Comparison of ENCODE assay signal across 8 mouse cellular contexts in the genomic region with DNA sequence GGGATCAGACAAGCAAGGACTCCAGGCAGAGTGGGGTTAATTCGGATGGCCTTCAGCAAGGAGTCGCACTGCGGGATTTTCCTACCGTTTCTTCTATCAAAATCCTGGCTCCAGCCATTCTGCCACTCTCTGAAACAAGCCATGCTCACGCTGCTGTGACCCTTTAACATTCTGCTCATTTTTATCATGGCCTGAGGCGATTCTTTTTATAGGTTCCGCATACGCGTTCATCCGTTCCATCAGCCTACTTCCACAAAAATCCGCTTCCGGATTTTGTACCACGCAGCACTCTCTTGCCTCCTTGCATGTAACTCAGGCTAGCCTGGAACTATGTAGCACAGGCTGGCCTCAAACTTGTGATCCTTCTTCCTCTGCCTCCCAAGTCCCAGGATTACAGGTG. TPM values are rescaled to one million over a fixed set of nuclear protein-coding genes. Genes with fewer than 3 reads are reported as not detected.
DNase-seq lines count a peak whose midpoint lies in the region; ATAC-seq and TF ChIP-seq lines count a peak whose summit lies in the region.

No protein-coding gene starts in this region.

- H3ac ChIP-seq in myocyte (ENCODE audit: control insufficient read depth, insufficient read length): no peak overlapping the region

- DNase-seq in kidney, postnatal 4 days: no peak
- peak; percentile 75 for DNase-seq in MEL-GATA-1-ER (ENCODE audit: extremely low read depth, low read depth)
- DNase-seq in forebrain, embryonic 11.5 days (ENCODE audit: low spot score): no peak
- peak; percentile 47 for DNase-seq in liver, embryonic 11.5 days (ENCODE audit: low spot score)
- DNase-seq in yolk sac, embryonic 10.5 days (ENCODE audit: low spot score): no peak
- DNase-seq in adrenal gland, adult 18-20 months (ENCODE audit: low spot score in 2 of 2): no peak

- peak overlapping the region; percentile 97 for H3K4me2 ChIP-seq in kidney, embryonic 15.5 days
- H3K4me2 ChIP-seq in forebrain, embryonic 11.5 days (ENCODE audit: low read depth, low read length, severe bottlenecking): peak overlapping the region; percentile 78
- peak overlapping the region; percentile 80 for H3K4me2 ChIP-seq in liver, embryonic 11.5 days
- peak overlapping the region; percentile 95 for H3K4me2 ChIP-seq in myocyte (ENCODE audit: low read depth)

- TF ChIP-seq POLR2A in myocyte (IDR thresholded peaks at IDR 0.05; ENCODE audit: insufficient read length, low read depth): no peak

- peaks cover 13% of the 10 kb centered on the region; the same call in 1 of the 2 replicates for H3K27me3 ChIP-seq in kidney, embryonic 15.5 days
- H3K27me3 ChIP-seq in forebrain, embryonic 11.5 days (ENCODE audit: control insufficient read depth, insufficient read depth, low read length): no peaks in the 10 kb centered on the region
- no peaks in the 10 kb centered on the region; the same call in 1 of the 2 replicates for H3K27me3 ChIP-seq in liver, embryonic 11.5 days (replicated peaks; ENCODE audit: control insufficient read depth, insufficient read depth, low read length)
- H3K27me3 ChIP-seq in myocyte (ENCODE audit: control insufficient read depth, insufficient read depth, insufficient read length): no peaks in the 10 kb centered on the region

- 2% methylated on average over 13 of the region's 13 CpGs for WGBS in kidney, embryonic 15.5 days
- WGBS in forebrain, embryonic 11.5 days: 5% methylated on average over 13 of the region's 13 CpGs
- WGBS in liver, embryonic 11.5 days: 3% methylated on average over 13 of the region's 13 CpGs

- no peaks in the 10 kb centered on the region for H3K9me3 ChIP-seq in kidney, embryonic 15.5 days (replicated peaks)
- no peaks in the 10 kb centered on the region for H3K9me3 ChIP-seq in forebrain, embryonic 11.5 days (ENCODE audit: control insufficient read depth, low read length)
- H3K9me3 ChIP-seq in liver, embryonic 11.5 days (ENCODE audit: control insufficient read depth, low read length): no peaks in the 10 kb centered on the region

- peak overlapping the region; percentile 67 for H3K9ac ChIP-seq in kidney, embryonic 15.5 days
- H3K9ac ChIP-seq in forebrain, embryonic 11.5 days (ENCODE audit: low read length): peak overlapping the region; percentile 79
- peak overlapping the region; percentile 83 for H3K9ac ChIP-seq in liver, embryonic 11.5 days (ENCODE audit: low read depth, low read length)

- H3K4me3 ChIP-seq in kidney, embryonic 15.5 days (replicated peaks): peak overlapping the region; percentile 85
- H3K4me3 ChIP-seq in forebrain, embryonic 11.5 days (ENCODE audit: low read depth, low read length): peak overlapping the region; percentile 58
- peak overlapping the region; percentile 56 for H3K4me3 ChIP-seq in liver, embryonic 11.5 days (ENCODE audit: low read depth, low read length)
- peak overlapping the region; percentile 80 for H3K4me3 ChIP-seq in myocyte

- no peak; the same call in 1 of the 2 replicates for ATAC-seq in kidney, embryonic 15.5 days (replicated peaks; ENCODE audit: low FRiP score)
- ATAC-seq in forebrain, embryonic 11.5 days (replicated peaks; ENCODE audit: low FRiP score): no peak
- no peak for ATAC-seq in liver, embryonic 11.5 days (replicated peaks; ENCODE audit: low FRiP score)

- no peaks in the 10 kb centered on the region for H3K79me2 ChIP-seq in myocyte (ENCODE audit: control insufficient read depth, insufficient read depth)

- H3K27ac ChIP-seq in kidney, embryonic 15.5 days: peak overlapping the region; percentile 98
- no peak overlapping the region for H3K27ac ChIP-seq in forebrain, embryonic 11.5 days (ENCODE audit: low read depth, low read length)
- H3K27ac ChIP-seq in liver, embryonic 11.5 days (ENCODE audit: low read depth, low read length): no peak overlapping the region

- peaks cover 22% of the 10 kb centered on the region for H3K4me1 ChIP-seq in kidney, embryonic 15.5 days
- H3K4me1 ChIP-seq in forebrain, embryonic 11.5 days (replicated peaks; ENCODE audit: control insufficient read depth, insufficient read depth, low read length): 0 out of 2 replicates have a peak, but pooled peaks cover 3% of the 10 kb centered on the region
- peaks cover 7% of the 10 kb centered on the region; the same call in 1 of the 2 replicates for H3K4me1 ChIP-seq in liver, embryonic 11.5 days (replicated peaks; ENCODE audit: control insufficient read depth, insufficient read depth, low read length)

- 0 out of 2 replicates have a peak, but pooled peaks cover 11% of the 10 kb centered on the region for H3K36me3 ChIP-seq in kidney, embryonic 15.5 days
- no peaks in the 10 kb centered on the region for H3K36me3 ChIP-seq in forebrain, embryonic 11.5 days (ENCODE audit: control insufficient read depth, insufficient read depth, low read length)
- no peaks in the 10 kb centered on the region for H3K36me3 ChIP-seq in liver, embryonic 11.5 days (ENCODE audit: control insufficient read depth, insufficient read depth, low read length)
- no peaks in the 10 kb centered on the region for H3K36me3 ChIP-seq in myocyte (ENCODE audit: control insufficient read depth, insufficient read depth)

TF ChIP-seq in myocyte, 11 proteins besides CTCF, POLR2A, EP300 and RAD21:
- no peak for TF ChIP-seq MYOD1 (IDR thresholded peaks at IDR 0.05; ENCODE audit: control insufficient read depth in 1 of 3, insufficient read length in 2 of 3, low read depth in 2 of 3)
- TF ChIP-seq MAX (IDR thresholded peaks at IDR 0.05; ENCODE audit: low read depth): no peak
- TF ChIP-seq CEBPB (IDR thresholded peaks at IDR 0.05; ENCODE audit: insufficient read depth, poor library complexity, severe bottlenecking): no peak
- no peak for TF ChIP-seq REST (IDR thresholded peaks at IDR 0.05; ENCODE audit: insufficient read depth, insufficient read length)
- no peak for TF ChIP-seq POLR2AphosphoS2 (IDR thresholded peaks at IDR 0.05; ENCODE audit: insufficient read length, low read depth)
- TF ChIP-seq USF1 (IDR thresholded peaks at IDR 0.05; ENCODE audit: low read depth): no peak
- no peak for TF ChIP-seq SRF (IDR thresholded peaks at IDR 0.05; ENCODE audit: control insufficient read depth, insufficient read length, low read depth)
- no peak for TF ChIP-seq TCF12 (IDR thresholded peaks at IDR 0.05; ENCODE audit: insufficient read depth, poor library complexity, severe bottlenecking)
- TF ChIP-seq E2F4 (IDR thresholded peaks at IDR 0.05; ENCODE audit: insufficient read depth): no peak
- TF ChIP-seq TCF3 (IDR thresholded peaks at IDR 0.05; ENCODE audit: insufficient read length, low read depth): no peak
- no peak for TF ChIP-seq MYOG (IDR thresholded peaks at IDR 0.05; ENCODE audit: control insufficient read depth in 1 of 3, insufficient read depth in 1 of 3, insufficient read length in 2 of 3, low read depth in 2 of 3)

RNA-seq across cellular contexts. Expression of a gene that starts 0.5 kb away (rescaled TPM):
- polyA plus RNA-seq in kidney, embryonic 15.5 days (2015; fragmentation: Nextera tagmentation; extraction: Ambion mirVana): 12.4 and 12.9 TPM in 2 replicates
- polyA plus RNA-seq in forebrain, embryonic 11.5 days (2014; fragmentation: Nextera tagmentation; extraction: Ambion mirVana): 12.5 and 13.8 TPM in 2 replicates
- polyA plus RNA-seq in liver, embryonic 11.5 days (2014; fragmentation: Nextera tagmentation; extraction: Ambion mirVana): 3.8 and 4.0 TPM in 2 replicates
- polyA plus RNA-seq in myocyte (2012; fragmentation: generic; extraction: Trizol): 2.0 TPM
- total RNA-seq in adrenal gland, adult 18-20 months (2021): 10 to 100 TPM; 20.0 to 35.9 TPM

RNA-seq across cellular contexts. Expression of a gene that starts 40.7 kb away (rescaled TPM):
- 12.1 and 13.8 TPM in 2 replicates for polyA plus RNA-seq in kidney, embryonic 15.5 days (2015; fragmentation: Nextera tagmentation; extraction: Ambion mirVana)
- polyA plus RNA-seq in forebrain, embryonic 11.5 days (2014; fragmentation: Nextera tagmentation; extraction: Ambion mirVana): 4.5 and 5.1 TPM in 2 replicates
- polyA plus RNA-seq in liver, embryonic 11.5 days (2014; fragmentation: Nextera tagmentation; extraction: Ambion mirVana): 1.0 TPM in 2 replicates
- 24.8 TPM for polyA plus RNA-seq in myocyte (2012; fragmentation: generic; extraction: Trizol)
- total RNA-seq in adrenal gland, adult 18-20 months (2021): 10 to 100 TPM; 26.1 to 29.2 TPM

Comparison
In these comparisons a context has a peak if more than half of its experiments do, and no peak if none do; other contexts are left out.
1. DNase-seq: peak in MEL-GATA-1-ER (single experiment) and liver, embryonic 11.5 days (single experiment); none in kidney, postnatal 4 days (0 of 2), forebrain, embryonic 11.5 days (single experiment), yolk sac, embryonic 10.5 days (single experiment) and adrenal gland, adult 18-20 months (0 of 2).
2. Peak in every context shown above with its lines, with median percentiles within 50 percentile points of each other: H3K4me2 ChIP-seq, H3K4me3 ChIP-seq and H3K9ac ChIP-seq.